ENCODE assay signal across 7 mouse cellular contexts in genomic region chr7:101301881-101302456, GRCm38 (mm10). TPM values are rescaled to one million over a fixed set of nuclear protein-coding genes. Genes with fewer than 3 reads are reported as not detected.
A peak's percentile ranks its signal among the peaks of the same experiment; 100 is the strongest.
DNase-seq lines count a peak whose midpoint lies in the region; ATAC-seq lines count a peak whose summit lies in the region.

Gene Atg16l2 (minus strand): TSS chr7:101302251.

- H3K4me3 ChIP-seq in intestine, embryonic 15.5 days (replicated peaks): peak within 1 kb of the TSS; percentile 68
- H3K4me3 ChIP-seq in midbrain, embryonic 10.5 days: peak within 1 kb of the TSS; percentile 78

- no peaks in the 10 kb centered on the region for H3K36me3 ChIP-seq in intestine, embryonic 15.5 days
- H3K36me3 ChIP-seq in midbrain, embryonic 10.5 days: no peaks in the 10 kb centered on the region

- intact Hi-C loops in gastrocnemius, postnatal 36 days (cut with DNase I): no loop called here
- intact Hi-C loops in left cerebral cortex, postnatal 25 days (cut with DNase I): no loop called here

- peak; percentile 95 for ATAC-seq in intestine, embryonic 15.5 days

- H3K27ac ChIP-seq in intestine, embryonic 15.5 days: peak within 1 kb of the TSS; percentile 69
- peak within 1 kb of the TSS; percentile 87 for H3K27ac ChIP-seq in midbrain, embryonic 10.5 days (replicated peaks)

- peaks cover 24% of the 10 kb centered on the region for H3K4me1 ChIP-seq in intestine, embryonic 15.5 days (replicated peaks)
- H3K4me1 ChIP-seq in midbrain, embryonic 10.5 days: peaks cover 32% of the 10 kb centered on the region

- no peaks in the 10 kb centered on the region for H3K9me3 ChIP-seq in intestine, embryonic 15.5 days
- no peaks in the 10 kb centered on the region for H3K9me3 ChIP-seq in midbrain, embryonic 10.5 days (replicated peaks)

- no peaks in the 10 kb centered on the region for H3K27me3 ChIP-seq in intestine, embryonic 15.5 days (replicated peaks)
- H3K27me3 ChIP-seq in midbrain, embryonic 10.5 days (ENCODE audit: low read depth, poor library complexity, severe bottlenecking): peaks cover 42% of the 10 kb centered on the region

- peak within 1 kb of the TSS; percentile 64 for H3K9ac ChIP-seq in intestine, embryonic 15.5 days

- H3K4me2 ChIP-seq in intestine, embryonic 15.5 days (replicated peaks): peak within 1 kb of the TSS; percentile 90

- DNase-seq in adrenal gland, adult 2 months: peak; percentile 96
- peak; percentile 87 for DNase-seq in embryo, embryonic 11.5 days (ENCODE audit: low read depth, low spot score)
- DNase-seq in gastrocnemius, postnatal 36 days: peak; percentile 87 to 91
- peak; percentile 92 to 96 for DNase-seq in left cerebral cortex, postnatal 25 days (ENCODE audit: low spot score in 2 of 2)
- DNase-seq in midbrain, embryonic 10.5 days (ENCODE audit: low spot score): peak; percentile 95
- DNase-seq in right cerebral cortex, postnatal 4 days: peak; percentile 80

- under 1% methylated on average over 39 of the region's 39 CpGs for WGBS in intestine, embryonic 15.5 days
- WGBS in midbrain, embryonic 10.5 days: under 1% methylated on average over 39 of the region's 39 CpGs

RNA-seq across cellular contexts. Expression of gene Atg16l2, which starts in this region (rescaled TPM):
- 10 to 100 TPM; 17.7 to 22.3 TPM for total RNA-seq in adrenal gland, adult 2 months (2021)
- polyA plus RNA-seq in adrenal gland, adult 2 months (2012; rRNA removed): 17.5 and 19.5 TPM in 2 replicates
- 1 to 10 TPM; 6.0 to 6.4 TPM for total RNA-seq in gastrocnemius, postnatal 36 days (2021)
- 14.3 and 16.1 TPM in 2 replicates for polyA plus RNA-seq in intestine, embryonic 15.5 days (2015; fragmentation: Nextera tagmentation; extraction: Ambion mirVana)
- total RNA-seq in left cerebral cortex, postnatal 25 days (2021): 10 to 100 TPM; 49.9 to 59.4 TPM
- 20.9 and 21.6 TPM in 2 replicates for polyA plus RNA-seq in midbrain, embryonic 10.5 days (2016; fragmentation: Nextera tagmentation; extraction: Ambion mirVana)

Comparison
In these comparisons a context has a peak if more than half of its experiments do, and no peak if none do; other contexts are left out.
1. Peak in every context shown above with its lines: DNase-seq, ATAC-seq, H3K4me3 ChIP-seq and H3K27ac ChIP-seq.